Mouse (Mus musculus) adrenal gland, adult (tissue): Measurements from ENCODE around the gene Cdk8.

Experiments
- DNase-seq, 2 experiments: peaks; one replicate each; pipeline ENCODE4 v3.0.0; 2022 to 2023; ENCODE audit warnings: low spot score in 1 of 2; ENCODE audit not compliant: inconsistent age in 2 of 2

Cdk8 gene

DNA sequence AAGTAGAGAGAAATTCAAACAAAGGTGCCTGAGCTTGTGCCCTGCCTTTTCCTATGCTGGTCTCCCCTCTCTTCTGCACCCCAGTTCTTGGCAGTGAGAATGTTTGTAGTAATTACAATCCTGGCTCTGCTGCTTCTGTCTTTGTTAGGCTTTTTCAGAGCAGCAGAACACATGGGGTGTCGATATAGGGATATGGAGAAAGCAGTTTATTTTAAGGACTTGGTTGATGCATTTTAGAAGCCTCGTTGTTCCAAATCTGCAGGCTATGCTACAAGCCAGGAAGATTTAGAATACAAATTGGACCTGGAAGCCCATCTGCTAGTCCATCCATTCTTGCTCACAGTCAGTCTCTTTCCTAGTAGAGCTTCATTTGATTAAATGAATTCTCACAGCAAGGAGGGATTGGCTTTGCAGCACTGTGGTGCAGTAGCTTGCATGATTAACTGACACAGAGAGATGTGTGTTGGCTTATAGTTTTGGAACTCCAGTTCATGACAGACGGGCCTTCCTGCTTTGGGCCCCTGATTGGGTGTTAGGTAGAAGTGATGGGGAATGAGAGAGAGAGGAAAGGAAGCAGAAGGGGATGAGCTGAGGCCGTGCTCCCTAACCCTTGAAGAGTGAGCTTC lies 43.5 kb downstream of the Cdk8 start:
- no peak for DNase-seq

DNA sequence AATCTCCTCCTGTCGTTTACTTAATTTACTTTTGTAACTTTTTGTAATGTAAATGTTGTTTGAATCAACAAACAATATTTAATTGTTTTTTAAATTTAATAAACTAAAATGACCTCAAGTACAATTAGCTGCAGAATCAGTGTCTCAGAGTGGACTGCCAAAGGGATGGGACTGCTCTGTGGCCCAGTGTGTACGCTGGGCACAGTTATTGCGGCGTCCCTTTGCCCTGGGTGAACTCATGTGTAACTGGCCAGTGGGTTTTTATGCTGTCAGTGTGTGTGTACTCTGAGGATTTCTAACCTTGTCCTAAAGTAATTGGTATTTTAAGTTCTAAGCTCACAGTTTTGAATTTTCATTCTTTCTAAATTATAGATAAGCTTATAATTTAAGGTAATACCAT lies 46.5 kb downstream of the Cdk8 start:
- no peak for DNase-seq

DNA sequence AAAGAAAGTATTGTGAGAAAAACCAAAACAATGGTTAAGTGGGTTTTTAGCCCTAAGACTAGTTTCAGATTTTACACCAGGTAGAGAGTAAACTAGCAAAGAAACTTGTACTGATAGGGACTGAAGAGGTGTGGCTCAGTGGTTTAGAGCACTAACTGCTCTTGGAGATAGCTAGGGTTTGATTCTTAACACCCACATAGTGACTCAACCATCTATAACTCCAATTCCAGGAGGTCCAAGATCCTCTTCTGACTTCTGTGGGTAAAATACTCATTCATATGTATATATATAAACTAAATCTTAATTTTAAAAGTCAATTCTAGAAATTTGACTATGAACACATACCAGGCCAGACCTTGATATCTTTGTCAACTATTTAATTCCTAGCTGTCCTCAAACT lies 49.0 kb downstream of the Cdk8 start:
- no peak for DNase-seq

DNA sequence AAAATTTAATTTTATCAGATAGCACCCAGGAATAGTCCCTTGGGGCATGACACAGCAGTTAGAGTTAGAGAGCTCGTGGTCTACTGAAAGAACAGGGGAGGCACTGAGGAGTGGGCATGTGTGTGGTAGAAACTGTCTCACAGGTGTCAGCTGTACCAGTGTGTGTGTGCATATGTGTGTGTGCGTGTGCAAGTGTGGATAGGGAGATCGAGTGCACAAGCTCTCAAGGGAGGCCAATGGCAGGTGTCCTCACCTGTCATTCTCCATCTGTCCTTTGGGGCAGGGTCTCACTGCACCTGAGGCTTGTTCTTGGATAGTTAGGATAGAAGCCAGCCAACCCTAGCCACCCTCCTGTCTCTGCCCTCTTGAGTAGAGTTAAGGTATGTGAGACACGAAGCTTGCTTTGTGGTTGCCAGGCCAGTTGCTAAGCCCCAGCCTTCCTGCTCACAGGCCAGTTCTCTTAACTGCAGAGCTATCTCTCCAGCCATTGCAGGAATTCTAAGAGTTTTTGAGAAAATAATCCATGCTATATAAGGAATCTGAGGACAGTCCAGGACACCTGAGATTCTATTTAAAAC lies 50.3 kb downstream of the Cdk8 start:
- no peak for DNase-seq

DNA sequence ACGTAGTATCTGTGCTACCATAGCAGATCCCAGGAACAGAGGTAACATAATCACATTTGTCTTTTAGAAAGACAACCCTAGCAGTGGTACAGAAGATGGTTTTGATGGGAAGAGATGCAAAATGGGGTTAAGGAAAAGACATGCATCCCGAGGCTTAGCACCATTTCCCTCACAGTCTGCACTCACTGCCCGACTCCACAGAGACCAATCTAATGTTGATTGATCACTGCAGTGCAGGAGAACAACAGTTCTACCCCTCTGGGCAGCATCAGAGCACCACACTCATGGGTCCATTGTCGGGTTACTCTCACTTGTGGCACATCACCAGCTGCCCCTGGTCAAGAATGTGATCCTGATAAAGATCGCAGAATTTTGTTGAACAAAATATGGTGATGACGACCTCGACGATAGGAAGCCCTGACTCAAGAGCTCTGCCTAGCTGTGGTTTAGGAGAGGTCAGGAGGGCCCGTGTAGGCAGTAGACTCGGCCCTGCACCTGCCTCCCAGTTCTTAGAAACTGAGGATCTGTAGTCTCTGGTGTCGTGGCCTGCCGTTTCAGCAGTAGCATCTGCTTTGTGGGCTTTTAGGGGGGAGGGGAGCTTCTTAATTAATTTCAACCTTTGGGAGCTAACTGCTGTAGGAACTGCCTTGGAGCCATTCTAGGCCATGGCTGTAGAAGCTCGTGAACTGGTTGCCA lies 51.0 kb downstream of the Cdk8 start:
- DNase-seq, result no peak

DNA sequence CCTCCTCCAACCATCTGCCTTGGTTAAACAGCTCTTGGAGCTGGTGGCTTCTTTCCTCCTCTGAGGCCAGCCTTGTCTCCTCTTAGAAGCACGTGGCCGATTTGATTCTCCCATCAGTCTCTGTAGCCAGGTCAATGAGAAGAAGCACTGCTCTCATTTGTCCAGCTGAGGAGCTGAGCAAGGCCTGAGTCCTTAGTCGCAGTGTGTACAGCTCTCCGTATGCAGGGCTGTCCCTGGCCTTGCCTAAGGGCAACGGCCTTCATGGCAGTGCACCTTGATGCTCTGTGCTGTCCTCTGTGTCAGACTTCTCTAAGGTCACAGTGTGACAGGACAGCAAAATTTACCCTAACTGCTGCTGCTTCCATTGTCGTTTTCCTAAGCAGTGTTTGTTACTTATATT lies 52.9 kb downstream of the Cdk8 start:
- peak; percentile 51 to 78 for DNase-seq

DNA sequence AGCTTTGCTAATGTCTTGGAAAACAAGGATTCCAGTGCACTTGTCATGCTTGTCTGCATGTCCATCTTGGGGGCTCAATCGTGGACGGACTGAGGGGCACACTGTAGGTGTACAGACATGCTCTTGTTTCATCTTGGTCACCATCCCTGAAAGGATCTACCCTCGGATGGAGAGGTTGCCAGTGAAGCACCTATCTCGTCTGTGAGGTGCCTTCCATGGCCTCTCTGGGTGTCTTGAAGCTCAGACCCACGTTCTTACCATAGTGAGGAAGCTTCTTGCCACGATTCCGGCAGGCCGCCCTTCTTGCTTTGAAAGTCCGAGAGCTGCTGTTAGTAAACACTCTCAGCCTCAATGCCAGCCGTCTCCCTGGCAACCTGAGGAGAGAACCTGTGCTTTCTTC lies 56.4 kb downstream of the Cdk8 start:
- no peak for DNase-seq

DNA sequence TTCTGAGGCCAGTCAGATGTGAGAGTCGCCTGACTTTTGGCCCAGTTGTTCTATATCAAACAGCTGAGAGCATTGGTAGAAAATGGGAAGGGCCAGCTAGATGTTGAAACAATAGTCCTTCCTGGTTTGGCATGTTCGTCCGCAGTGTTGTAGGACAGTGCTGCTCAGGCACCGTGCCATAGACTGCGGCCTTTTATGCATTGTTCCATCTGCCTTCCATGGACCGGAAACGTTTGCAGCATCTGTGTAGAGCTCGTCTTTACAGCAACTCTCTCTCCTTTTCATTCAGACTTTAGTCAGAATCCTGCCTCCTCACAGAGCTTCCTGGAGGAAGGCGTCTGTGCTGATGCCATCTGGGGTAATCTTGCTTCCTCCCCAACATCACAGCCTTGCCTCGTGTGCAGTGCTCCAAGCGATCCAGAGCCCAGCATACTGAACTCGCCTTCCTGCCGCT lies 57.0 kb downstream of the Cdk8 start:
- DNase-seq, result no peak

DNA sequence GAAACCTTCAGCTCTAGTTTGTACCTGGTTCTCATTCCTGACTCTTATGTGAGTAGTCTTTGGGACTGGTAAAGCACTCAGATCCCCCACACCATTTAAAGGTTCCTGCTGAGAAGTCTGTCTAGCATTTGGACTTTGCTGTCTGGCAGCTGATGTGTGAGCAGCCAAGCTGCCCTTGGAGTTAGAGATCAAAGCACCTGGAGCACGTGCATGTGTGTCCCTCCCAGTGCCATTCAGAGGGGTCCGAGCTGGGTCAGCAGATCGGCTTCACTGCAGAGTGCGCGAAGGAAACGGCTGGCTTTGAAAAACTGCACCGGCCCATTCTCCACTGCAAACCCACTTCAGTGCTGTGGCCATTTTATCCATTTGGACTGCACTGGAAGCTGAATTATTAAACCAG lies 58.9 kb downstream of the Cdk8 start:
- no peak for DNase-seq

DNA sequence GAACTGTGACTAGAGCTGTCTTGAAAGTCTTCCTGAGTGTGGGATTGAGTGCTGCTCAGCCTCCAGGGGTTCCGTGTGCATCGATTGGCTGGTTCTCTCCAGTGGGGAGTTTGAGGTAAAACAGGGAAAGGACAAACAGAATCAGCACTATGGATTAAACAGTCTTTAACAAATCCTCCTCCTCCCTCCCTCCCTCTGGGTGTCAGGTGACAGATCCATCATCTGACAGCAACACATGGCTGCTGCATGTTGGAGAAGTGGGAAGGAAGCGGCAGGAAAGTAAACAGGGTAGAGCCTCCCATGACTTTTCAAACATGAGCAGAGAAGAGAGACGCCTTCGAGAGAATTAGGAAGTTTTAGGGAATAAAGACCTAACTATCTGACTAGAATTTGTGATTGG lies 59.4 kb downstream of the Cdk8 start:
- no peak for DNase-seq

DNA sequence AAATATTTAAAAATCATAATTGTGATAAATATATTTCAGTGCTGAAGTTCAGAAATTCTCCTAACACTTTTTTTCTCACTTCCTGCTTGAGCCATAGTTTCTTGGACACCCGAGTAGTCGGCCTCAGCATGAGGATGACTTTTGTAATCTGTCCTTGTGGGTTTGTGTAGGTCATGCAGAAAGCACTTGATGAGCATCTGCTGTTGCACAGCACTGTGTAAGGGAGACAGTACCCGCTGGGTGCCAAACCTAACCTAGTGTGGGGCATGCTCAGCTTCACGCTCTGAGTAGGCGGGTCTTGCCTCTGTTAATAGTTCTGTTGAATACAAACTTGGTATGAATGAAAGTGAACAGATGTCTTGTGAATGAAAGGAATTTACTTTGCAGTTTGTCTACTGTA lies 60.5 kb downstream of the Cdk8 start:
- no peak for DNase-seq

DNA sequence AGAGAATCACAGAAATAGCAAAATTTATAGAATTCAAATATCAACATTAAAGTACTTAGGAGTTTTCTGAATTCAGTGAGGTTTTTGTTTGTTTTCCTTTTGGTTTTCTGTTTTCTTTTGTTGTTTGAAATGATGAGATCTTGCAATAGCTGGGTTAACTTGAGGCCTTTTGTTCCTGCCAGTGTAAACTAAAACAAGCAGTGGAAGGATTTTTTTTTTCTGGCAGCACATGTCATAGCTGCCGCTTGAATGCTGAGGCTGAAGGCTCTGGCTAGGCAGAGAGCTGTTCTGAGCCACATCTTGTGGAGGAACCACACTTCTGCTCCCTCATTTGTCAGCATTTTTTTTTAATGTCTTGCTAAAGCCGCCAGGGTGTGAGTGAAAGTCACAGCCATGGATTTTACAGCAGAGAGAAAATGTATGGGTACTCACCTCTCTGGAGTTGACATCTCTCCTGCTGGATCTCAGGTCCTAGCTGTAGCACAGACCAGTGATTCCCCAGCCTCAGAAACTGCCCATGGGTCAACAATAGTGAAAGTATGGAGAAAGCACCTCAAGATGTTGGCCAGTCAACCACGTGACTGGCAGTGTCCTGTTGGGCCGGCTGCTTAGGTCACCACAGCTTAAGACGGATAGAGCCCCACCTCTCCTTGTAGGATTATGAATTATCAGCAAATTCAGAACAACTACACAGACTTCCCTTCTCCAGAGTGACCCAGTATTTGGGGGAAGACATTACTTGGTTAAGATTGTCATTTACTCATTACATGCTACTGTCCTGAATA lies 62.1 kb downstream of the Cdk8 start:
- DNase-seq, result no peak

DNA sequence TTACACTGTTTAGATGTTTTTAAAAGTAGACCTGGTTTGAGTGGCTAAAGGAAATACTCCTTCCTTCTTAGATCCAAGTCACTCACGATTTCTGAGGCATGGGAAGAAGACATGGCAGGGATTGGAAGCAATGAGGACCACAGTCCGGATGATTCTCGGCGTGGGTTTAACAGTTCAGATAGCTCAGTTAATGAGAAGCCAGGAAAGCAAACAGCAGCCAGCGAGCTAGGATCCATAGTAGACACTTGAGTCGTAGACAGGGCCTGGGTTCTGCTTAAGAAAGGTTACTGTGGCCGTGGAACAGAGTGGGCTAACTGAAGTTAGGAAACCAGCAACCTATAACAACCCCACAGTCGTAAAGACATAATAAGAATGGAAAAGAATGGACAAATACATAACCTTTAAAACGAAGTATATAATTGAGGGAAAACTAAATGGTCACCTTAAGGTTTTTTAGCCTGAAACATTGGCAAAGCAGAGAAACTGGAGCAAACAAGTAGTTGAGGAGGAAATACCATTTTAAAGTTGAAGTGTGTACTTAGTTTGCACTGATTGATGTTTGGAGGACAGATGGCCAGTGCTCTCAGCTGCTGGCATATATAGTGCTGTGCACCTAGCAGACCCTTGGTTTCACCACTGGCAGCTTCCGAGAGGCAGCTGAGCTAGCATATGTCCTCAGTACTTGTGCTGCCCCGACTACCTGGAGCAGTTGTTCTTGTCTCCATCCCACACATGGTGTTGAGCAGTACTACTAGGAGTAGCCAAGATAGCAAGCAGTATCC lies 63.1 kb downstream of the Cdk8 start:
- DNase-seq, result no peak

DNA sequence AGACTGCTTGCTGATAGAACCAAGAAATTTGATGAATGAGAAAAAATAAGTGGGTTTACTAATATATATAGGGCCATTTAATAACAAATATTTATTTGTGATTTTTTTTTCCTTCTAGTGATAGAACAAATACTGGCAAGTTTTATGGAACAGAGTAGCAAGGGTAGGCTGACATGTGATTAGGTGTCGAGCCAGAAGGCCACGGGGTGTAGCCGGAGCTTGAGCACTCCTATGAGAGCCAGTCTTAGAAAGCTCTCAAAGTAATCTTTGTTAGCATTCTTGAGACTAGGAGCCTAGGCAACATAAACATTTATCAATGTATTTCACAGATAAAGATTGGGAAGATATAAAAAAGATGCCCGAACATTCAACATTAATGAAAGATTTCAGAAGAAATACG lies 63.8 kb downstream of the Cdk8 start:
- DNase-seq, result no peak

DNA sequence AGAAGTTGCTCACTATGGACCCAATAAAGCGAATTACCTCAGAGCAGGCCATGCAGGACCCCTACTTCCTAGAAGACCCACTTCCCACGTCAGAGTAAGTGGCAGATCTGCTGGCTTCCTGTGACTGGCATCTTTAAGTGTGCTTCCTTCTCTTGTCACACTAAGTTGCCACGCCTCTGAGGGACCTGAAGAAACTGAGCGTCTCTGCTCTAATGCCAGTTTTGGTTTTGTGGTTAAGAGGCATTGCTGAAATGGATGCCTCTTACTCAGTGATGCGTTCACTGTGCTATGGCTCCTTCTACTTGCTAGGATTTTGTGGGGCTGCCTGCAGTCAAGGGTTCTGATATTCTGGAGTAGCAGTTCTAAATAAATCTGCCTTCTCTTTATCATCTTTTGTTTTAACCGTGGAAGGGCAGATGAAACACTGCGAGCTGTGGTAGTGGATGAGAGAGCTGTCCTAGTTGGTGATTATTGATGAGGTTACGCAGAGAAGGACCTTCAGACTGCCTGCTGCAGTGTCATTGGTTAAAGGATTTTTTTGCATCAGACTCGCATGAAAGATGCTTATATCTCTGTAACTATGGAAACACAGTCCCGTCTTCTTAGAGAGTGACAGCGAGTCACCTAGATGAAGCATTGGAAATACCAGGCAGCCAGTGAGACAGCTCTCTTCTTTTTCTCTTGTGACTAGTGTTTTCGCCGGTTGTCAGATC lies 67.9 kb downstream of the Cdk8 start:
- peak in 1 of 2 experiments; percentile 51 for DNase-seq

DNA sequence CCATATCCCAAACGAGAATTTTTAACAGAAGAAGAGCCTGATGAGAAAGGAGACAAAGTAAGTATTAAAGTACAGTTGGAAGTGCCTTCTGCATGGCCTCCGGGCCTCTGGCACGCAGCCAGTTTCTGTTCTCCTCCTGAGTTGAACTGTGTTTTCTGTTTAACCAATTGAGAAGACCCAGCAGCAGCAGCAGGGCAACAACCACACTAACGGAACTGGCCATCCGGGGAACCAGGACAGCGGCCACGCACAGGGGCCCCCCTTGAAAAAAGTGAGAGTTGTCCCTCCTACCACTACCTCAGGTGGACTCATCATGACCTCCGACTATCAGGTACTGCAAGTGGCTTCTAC lies 68.5 kb downstream of the Cdk8 start:
- DNase-seq, result peak; percentile 44 to 77

DNA sequence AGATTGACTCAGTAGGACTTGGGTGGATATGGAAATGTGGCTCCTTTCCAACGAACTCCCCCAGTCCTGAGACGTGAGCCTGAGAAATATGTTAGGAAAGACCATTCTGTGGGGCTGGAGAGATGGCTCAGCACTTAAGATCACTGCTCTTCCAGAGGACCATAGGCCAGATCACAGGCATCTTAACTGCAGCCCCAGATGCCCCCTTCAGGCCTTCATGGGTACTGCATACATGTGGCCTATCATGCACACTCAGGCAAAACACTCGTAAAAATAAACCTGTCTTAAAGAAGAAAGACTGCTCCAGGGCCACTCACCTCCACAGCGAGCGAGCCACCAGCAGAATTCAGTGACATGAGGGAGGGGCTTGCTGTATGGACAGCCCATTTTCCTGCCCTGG lies 72.4 kb downstream of the Cdk8 start:
- DNase-seq, result peak; percentile 70 to 89

DNA sequence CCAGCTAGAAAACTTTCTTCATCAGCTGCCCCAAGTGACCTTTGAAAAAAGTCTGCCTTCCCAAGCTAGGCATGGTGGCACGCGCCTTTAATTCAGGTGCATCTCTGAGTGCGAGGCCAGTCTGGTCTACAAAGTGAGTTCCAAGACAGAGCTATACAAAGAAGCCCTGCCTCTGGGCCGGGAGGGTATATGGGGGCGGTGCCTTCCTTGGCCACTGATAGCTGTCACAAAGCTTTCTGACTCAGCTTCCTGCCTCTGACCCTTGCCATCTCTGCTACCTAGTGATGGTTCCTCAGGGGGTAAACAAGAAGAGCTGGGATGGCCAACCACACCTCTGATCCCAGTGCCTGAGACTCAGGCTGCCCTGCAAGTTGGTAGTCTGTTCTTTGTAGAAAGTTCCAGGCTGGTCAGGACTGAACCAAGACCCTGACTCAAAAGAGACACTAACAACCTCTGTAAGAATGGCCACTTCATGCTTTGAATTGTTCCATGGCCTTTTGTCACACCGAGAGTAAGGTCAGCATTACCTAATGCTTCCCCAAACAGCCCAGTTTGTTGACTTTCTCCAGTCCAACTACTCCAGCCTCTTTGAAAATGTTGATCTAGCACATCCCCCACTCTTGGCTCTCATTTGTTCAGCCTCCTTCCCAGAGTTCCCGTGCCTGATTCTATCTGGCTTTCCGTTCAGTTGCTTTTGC lies 76.2 kb downstream of the Cdk8 start:
- DNase-seq, result no peak

DNA sequence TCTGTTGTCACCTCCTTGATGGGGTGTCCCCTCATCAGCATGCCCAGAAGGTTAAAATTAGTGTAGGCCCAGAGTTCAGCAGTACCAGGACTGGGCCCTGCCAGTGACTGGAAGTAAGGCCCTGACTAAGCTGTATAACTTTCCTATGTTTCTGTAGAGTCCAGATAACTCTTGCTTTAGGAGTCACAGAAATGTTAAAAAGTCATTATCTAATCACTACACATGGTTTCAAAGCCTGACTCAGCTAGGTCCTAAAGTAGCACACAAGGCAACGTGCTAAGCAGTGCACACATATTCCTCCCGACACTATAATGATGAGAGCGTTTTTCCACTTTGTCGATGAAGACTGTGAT lies 76.7 kb downstream of the Cdk8 start:
- DNase-seq, result no peak

DNA sequence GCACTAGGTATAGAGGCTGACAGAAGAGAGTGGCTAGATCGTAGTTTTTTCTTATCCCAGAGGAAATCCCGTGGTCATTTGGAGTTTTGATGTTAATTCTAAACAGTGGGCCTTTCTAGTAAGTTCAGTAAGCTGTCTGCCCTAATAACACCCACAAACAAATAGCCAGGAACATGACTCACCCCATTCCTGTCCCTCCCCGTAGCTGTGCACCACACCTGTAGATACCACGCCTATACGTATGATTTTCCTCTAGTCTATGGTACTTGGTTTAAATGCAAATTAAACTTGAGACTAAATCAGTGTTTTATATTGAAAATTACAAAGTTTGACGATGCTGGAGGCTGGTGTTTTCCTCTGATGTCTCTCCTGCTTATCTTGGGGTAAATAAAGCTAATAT lies 83.5 kb downstream of the Cdk8 start:
- no peak for DNase-seq
